Mouse (Mus musculus) layer of hippocampus, adult 6 months (tissue): ENCODE results near the gene Trim50. TPM values are rescaled to one million over a fixed set of nuclear protein-coding genes. Genes with fewer than 3 reads are reported as not detected.

Experiments
- long read RNA-seq, 2 experiments: library from polyadenylated mRNA; unstranded; transcript quantifications; one replicate each; pipeline ENCODE4 v2.0.0; 2019 to 2020
- microRNA-seq: library from miRNA; unstranded; fragments of <30 nt; microRNA quantifications from one replicate; pipeline ENCODE4 v1.2.0, GENCODE M21; 2020
- polyA plus RNA-seq: library from polyadenylated mRNA; unstranded; fragments of <200 nt; fragmentation: Nextera tagmentation; gene quantifications from 2 replicates; pipeline ENCODE4 v1.2.3, GENCODE M21; 2021

Gene Trim50
- polyA plus RNA-seq = not detected in 2 replicates
- long read RNA-seq, experiment 1 = 0 reads
- long read RNA-seq, experiment 2 = 0 reads

DNA sequence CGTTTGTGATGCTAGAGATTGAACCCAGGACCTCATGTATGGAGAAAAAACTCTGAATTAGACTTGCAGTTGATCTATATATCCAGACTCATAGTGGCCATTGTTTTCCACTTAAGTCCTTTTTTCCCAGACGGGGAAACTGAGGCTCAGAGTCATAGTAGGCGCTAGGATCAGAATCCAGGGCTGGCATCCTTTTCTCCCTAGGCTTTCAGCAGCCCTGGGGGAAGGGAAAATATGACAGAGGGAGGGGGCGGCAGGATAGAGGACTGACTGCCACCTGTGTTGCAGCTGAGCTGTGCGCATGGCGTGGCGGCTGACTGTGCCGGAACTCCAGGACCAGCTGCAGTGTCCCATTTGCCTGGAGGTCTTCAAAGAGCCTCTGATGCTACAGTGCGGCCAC lies at the start of gene Trim50:
TSS of gene Trim50 (plus strand) at position 301 of the 400 bp plus-strand sequence.

DNA sequence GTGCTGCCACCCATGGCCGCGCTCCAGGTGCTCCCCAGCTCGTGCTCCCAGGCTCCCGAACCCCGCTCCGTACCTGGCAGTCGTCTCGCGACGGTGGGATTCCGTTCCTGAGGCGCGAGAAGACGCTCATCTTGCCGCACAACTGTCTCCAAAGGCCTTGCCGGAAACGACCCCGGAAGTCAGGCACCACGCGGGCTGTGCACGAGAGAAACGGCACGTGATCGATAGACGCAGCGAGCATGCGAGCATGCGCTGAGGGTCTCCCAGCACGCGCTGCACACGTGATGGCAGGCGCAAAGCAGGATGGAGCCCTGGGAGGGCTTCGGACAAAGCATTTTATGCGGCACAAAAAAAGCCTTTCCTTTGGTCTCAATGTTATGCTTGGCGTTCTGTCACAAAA lies 3.2 kb upstream of the Trim50 start, which contains the start of gene Fkbp6:
TSS of gene Fkbp6 (minus strand) at position 183 of the 400 bp plus-strand sequence.

DNA sequence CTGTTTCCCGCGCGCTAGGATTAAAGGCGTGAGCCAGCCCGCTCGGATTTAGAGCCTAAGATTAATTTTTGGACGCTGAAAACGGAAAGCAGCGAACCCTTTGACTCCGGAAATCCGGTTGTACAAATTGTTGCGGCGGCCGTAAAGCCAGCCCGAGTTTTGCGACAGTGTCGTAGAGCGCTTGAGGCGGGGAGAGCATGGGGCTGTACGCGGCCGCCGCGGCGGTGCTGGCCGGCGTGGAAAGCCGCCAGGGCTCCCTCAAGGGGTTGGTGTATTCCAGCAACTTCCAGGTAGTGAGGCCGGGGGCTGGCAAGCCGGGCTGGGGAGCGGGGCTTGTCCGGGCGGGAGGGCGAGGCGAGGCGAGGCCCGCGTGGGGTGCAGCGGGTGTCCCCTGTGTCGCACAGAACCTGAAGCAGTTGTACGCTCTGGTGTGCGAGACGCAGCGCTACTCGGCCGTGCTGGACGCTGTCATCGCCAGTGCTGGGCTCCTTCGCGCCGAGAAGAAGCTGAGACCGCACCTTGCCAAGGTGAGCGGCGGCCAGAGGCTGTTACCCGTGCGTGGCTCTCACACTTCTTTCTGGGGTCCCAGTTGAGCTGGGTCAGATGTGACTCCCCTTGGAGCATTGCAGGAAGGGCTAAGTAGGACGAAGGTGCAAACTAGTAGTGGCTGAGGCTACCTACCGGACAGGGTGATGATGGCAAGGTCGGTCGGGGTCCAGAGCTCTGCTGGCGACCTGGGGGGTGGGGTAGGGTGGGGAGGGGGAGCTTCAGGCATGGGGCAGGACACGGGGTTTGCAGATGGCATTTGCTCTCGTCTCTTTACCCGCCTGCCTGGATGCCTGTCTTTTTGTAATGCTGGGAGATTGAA lies 16.9 kb downstream of the Trim50 start, which contains the start of gene Nsun5:
TSS of gene Nsun5 (plus strand) at position 167 of the 868 bp plus-strand sequence.

GRCm38 (mm10) chr5:135394004-135394823 lies 41.1 kb downstream of the Trim50 start, which contains the start of gene Pom121:
Gene Pom121 (minus strand): TSS chr5:135394546.

Small RNA genes lying within 50 kb of the gene (microRNA-seq; reads per million reads assigned to microRNA genes)
- gene Mir7033 = 1.1 reads per million

Other genes starting within 250 kb of the Trim50 start
- 17.6 and 17.9 TPM in 2 replicates for gene Tbl2, start 203.6 kb upstream of the Trim50 start, polyA plus RNA-seq
- 78.1 and 83.6 TPM in 2 replicates for gene Bcl7b, start 185.0 kb upstream of the Trim50 start, polyA plus RNA-seq
- 10.4 and 12.0 TPM in 2 replicates for gene Baz1b, start 166.0 kb upstream of the Trim50 start, polyA plus RNA-seq
- 4.5 and 8.4 TPM in 2 replicates for gene Fzd9, start 102.1 kb upstream of the Trim50 start, polyA plus RNA-seq
- 0.18 TPM in 2 replicates for gene Fkbp6, start 3.3 kb upstream of the Trim50 start, polyA plus RNA-seq
- gene Nsun5, start 16.7 kb downstream of the Trim50 start, polyA plus RNA-seq = 8.5 and 8.6 TPM in 2 replicates
- gene Pom121, start 41.3 kb downstream of the Trim50 start, polyA plus RNA-seq = 7.2 and 7.4 TPM in 2 replicates
- 9.8 and 10.1 TPM in 2 replicates for gene Hip1, start 191.8 kb downstream of the Trim50 start, polyA plus RNA-seq
- gene Ccl26, start 210.3 kb downstream of the Trim50 start, polyA plus RNA-seq = not detected in 2 replicates
- 0.29 and 0.67 TPM in 2 replicates for gene Ccl24, start 219.8 kb downstream of the Trim50 start, polyA plus RNA-seq